Mouse (Mus musculus) forebrain, embryonic 13.5 days (tissue): ENCODE measurements around the gene Ugt1a9. TPM values are rescaled to one million over a fixed set of nuclear protein-coding genes. Genes with fewer than 3 reads are reported as not detected.

ENCODE experiments used
- ATAC-seq: fragments of 200-750 bp; cut with Nextera tagmentation; 2 replicates; pipeline ENCODE4 v1.8.0; 2017
- H3K27ac ChIP-seq: fragments of 300-500 bp; sonication (generic); 2 replicates; pipeline ENCODE4 v1.5.1; 2015; ENCODE audit warnings: inconsistent platforms, mild to moderate bottlenecking, moderate library complexity
- H3K27me3 ChIP-seq: fragments of 300-500 bp; sonication (generic); 2 replicates; pipeline ENCODE4 v1.6.1; 2015; ENCODE audit warnings: mild to moderate bottlenecking, inconsistent platforms
- H3K36me3 ChIP-seq: fragments of 300-500 bp; sonication (generic); 2 replicates; pipeline ENCODE4 v1.6.1; 2015; ENCODE audit warnings: mild to moderate bottlenecking, inconsistent platforms; ENCODE audit not compliant: poor library complexity, severe bottlenecking
- H3K4me1 ChIP-seq: fragments of 300-500 bp; sonication (generic); 2 replicates; pipeline ENCODE4 v1.6.1; 2015; ENCODE audit warnings: inconsistent platforms
- H3K4me2 ChIP-seq: fragments of 300-500 bp; sonication (generic); 2 replicates; pipeline ENCODE4 v1.6.1; 2015; ENCODE audit warnings: inconsistent platforms, mild to moderate bottlenecking, moderate library complexity
- H3K4me3 ChIP-seq: fragments of 300-500 bp; sonication (generic); 2 replicates; pipeline ENCODE4 v1.5.1; 2015; ENCODE audit warnings: mild to moderate bottlenecking, inconsistent platforms
- H3K9ac ChIP-seq: fragments of 300-500 bp; sonication (generic); 2 replicates; pipeline ENCODE4 v1.6.1; 2015; ENCODE audit warnings: mild to moderate bottlenecking, inconsistent platforms
- H3K9me3 ChIP-seq: fragments of 300-500 bp; sonication (generic); replicated peaks from 2 replicates; pipeline ENCODE4 v1.6.1; 2016; ENCODE audit warnings: inconsistent platforms
- WGBS: fragments of 180-500 bp; shearing (Covaris S2); methylation state at CpG from one replicate; pipeline ENCODE4 v1.1.7; 2015; 5-methylcytosine and 5-hydroxymethylcytosine counted together
- polyA plus RNA-seq: library from polyadenylated mRNA; unstranded; fragments of >200 nt; fragmentation: Nextera tagmentation; extraction: Ambion mirVana; gene quantifications from 2 replicates; pipeline ENCODE4 v1.2.1, GENCODE M21; 2015

Ugt1a9 gene
- polyA plus RNA-seq, 1 experiment from 2014 or later, result not detected

DNA sequence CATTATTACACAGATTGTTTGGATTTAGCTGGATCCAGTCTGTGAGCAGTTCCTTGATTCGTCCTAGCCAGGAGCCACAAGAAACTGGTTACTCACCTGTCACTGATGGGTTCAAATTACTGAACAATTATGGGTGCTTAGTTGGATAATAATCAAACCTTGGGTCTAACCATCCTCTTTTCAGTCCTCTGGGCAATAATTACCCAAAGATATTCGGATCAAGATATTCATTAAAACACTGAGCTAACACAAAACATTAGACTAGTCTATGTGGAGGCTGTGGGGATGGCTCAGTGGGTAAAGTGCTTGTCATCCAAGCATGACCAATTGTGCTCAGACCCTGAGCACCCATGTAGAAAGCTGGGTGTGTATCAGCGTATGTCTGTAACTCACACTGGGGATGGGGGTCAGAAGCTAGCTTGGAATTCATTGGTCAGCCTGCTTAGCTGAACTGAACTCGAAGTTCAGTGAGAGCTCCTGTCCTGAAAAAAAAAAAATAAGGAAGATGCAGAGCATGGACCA lies 165.4 kb downstream of the Ugt1a9 start:
- Histone ChIP-seq H3K9ac (no peak overlapping the region), H3K4me1 (no peaks in the 10 kb centered on the region), H3K27me3 (no peaks in the 10 kb centered on the region), H3K4me2 (no peak overlapping the region), H3K27ac (no peak overlapping the region), H3K4me3 (no peak overlapping the region), H3K36me3 (no peaks in the 10 kb centered on the region), H3K9me3 (peaks cover 97% of the 10 kb centered on the region)
- ATAC-seq, result no peak
- 62% methylated on average over 4 of the region's 4 CpGs for WGBS

DNA sequence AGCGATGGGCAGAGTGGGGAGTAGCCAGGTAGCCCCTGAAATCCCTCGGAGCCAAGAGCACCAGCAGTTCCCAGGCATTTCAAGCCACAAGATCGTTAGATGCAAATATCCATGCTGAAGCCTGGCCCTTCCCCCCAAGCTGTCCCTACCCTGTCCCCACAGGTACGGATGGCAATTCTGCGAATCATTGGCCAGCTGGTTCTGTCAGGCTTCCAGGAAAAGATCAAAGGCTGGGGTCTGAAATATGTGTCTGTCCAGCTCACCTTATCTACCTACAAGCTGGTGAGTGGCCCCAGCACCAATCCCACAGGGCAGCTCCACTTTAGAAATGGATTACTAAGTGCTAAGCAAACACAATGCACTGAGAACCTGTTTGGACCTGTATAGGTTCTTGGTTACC lies 166.7 kb downstream of the Ugt1a9 start:
- WGBS, result 81% methylated on average over 5 of the region's 5 CpGs
- no peak overlapping the region for H3K4me3 ChIP-seq
- no peak for ATAC-seq
- peaks cover 96% of the 10 kb centered on the region for H3K9me3 ChIP-seq
- no peaks in the 10 kb centered on the region for H3K27me3 ChIP-seq
- no peaks in the 10 kb centered on the region for H3K36me3 ChIP-seq
- H3K4me1 ChIP-seq, result no peaks in the 10 kb centered on the region
- no peak overlapping the region for H3K4me2 ChIP-seq
- H3K9ac ChIP-seq, result no peak overlapping the region
- no peak overlapping the region for H3K27ac ChIP-seq

DNA sequence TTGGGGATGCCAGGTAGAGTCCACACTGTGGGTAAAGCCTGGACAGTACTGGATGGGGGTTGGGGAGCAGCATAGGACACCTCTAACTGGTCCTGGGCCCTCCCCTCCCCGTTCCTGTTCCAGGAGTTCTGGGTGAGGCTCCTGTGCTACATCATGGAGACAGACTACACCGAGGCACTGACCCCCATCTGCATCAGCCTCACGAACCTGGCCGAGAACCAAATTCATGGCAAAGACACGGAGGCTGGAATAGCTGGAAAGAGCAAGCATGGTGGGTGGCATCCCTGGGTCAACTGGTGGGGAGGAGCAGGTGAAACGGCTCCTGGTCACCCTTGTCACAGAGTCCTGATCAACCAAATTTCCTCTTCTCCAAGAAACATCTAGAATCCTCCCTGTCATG lies 168.2 kb downstream of the Ugt1a9 start:
- Histone ChIP-seq H3K4me3 (no peak overlapping the region), H3K4me2 (no peak overlapping the region), H3K27ac (no peak overlapping the region), H3K4me1 (no peaks in the 10 kb centered on the region), H3K27me3 (no peaks in the 10 kb centered on the region), H3K36me3 (no peaks in the 10 kb centered on the region), H3K9me3 (peaks cover 95% of the 10 kb centered on the region), H3K9ac (no peak overlapping the region)
- 78% methylated on average over 6 of the region's 6 CpGs for WGBS
- 0 out of 2 replicates have a peak, but pooled peaks have one; percentile 11 for ATAC-seq

DNA sequence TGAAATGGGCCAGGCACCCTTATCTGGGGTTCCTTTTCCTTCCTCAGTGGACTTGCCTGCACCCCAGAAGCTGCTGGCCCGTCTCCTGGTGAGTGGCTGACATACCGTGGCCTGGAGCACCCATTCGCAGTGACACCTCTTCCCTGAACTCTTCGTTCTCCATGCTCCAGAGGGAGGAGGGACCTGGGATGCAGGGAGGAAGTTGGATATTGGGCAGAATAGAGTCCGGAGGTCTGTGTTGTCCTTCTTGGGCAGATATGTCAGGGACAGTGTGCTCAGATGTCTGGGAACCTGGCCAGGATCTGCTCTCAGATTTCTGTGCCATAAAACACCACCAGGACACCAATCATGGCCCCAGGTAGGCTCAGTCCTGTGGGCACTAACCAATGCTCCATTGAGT lies 169.5 kb downstream of the Ugt1a9 start:
- H3K4me3 ChIP-seq, result no peak overlapping the region
- H3K9ac ChIP-seq, result no peak overlapping the region
- no peaks in the 10 kb centered on the region for H3K36me3 ChIP-seq
- H3K4me1 ChIP-seq, result no peaks in the 10 kb centered on the region
- no peak for ATAC-seq
- H3K27me3 ChIP-seq, result no peaks in the 10 kb centered on the region
- H3K9me3 ChIP-seq, result peaks cover 95% of the 10 kb centered on the region
- 73% methylated on average over 5 of the region's 5 CpGs for WGBS
- no peak overlapping the region for H3K4me2 ChIP-seq
- no peak overlapping the region for H3K27ac ChIP-seq

DNA sequence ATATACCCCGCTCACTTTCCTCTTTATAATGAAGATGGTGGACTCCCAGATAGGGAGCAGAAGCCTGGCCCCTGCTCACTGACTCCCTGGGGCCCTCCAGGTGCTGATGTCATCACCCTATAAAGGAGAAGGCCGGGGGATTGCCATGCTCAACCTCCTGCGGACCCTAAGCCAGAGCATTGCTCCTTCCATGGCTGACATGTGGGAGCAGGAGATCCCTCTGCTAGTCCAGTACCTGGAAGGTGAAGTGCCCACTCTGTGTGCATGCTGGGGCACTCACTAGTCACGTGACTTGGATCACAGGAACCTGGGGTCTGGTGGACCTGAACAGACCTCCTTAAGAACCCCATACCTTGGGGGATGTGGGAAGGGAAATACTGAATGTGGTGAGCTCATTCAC lies 170.0 kb downstream of the Ugt1a9 start:
- WGBS, result 71% methylated on average over 4 of the region's 4 CpGs
- ATAC-seq, result no peak
- Histone ChIP-seq H3K27me3 (no peaks in the 10 kb centered on the region), H3K27ac (no peak overlapping the region), H3K9me3 (peaks cover 95% of the 10 kb centered on the region), H3K9ac (no peak overlapping the region), H3K4me2 (no peak overlapping the region), H3K36me3 (no peaks in the 10 kb centered on the region), H3K4me1 (no peaks in the 10 kb centered on the region), H3K4me3 (no peak overlapping the region)

DNA sequence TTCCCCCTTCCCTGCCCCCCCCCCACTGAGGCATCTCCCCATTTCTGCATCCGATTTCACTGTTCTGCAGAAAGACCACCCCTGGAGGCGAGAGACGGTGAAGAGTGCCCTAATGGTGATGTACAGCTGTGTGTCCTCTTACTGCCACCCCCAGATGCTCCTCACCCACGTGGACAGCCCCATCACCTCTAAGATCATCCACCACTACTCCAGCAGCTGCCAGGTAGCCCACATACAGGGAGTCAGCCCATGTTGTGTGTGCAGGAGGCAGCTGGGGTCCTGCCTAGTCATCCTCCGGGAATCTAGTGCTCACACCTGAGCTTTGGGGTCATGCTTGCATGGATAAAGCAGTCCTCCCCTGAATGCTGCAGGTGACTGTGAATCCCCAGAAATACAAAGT lies 173.3 kb downstream of the Ugt1a9 start:
- WGBS, result 65% methylated on average over 5 of the region's 5 CpGs
- no peak for ATAC-seq
- no peak overlapping the region for H3K27ac ChIP-seq

DNA sequence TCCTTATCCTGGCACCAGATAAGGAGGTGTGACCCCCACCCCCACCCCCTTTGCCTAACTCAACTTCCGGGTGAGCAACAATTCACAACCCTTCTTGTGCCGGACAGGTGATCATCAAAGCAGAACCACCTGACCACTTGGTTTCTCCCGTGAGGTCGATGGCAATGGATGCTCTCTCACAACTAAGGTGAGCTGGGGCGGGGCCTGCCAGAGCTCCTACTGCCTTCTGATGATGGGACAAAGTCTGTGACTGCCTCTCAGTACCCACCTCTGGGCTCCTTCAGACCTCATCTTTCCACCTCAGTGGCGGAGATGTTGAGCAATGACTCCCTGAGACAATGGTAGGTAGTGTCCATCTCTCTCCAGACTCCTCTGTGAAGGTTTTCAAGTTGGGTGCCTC lies 175.3 kb downstream of the Ugt1a9 start:
- no peak overlapping the region for H3K9ac ChIP-seq

More for the DNA sequence above, 173.3 kb downstream of the Ugt1a9 start:
- no peak overlapping the region for H3K9ac ChIP-seq
- H3K4me2 ChIP-seq, result no peak overlapping the region
- H3K27me3 ChIP-seq, result no peaks in the 10 kb centered on the region
- H3K9me3 ChIP-seq, result peaks cover 98% of the 10 kb centered on the region
- H3K4me3 ChIP-seq, result no peak overlapping the region
- no peaks in the 10 kb centered on the region for H3K36me3 ChIP-seq
- H3K4me1 ChIP-seq, result no peaks in the 10 kb centered on the region

DNA sequence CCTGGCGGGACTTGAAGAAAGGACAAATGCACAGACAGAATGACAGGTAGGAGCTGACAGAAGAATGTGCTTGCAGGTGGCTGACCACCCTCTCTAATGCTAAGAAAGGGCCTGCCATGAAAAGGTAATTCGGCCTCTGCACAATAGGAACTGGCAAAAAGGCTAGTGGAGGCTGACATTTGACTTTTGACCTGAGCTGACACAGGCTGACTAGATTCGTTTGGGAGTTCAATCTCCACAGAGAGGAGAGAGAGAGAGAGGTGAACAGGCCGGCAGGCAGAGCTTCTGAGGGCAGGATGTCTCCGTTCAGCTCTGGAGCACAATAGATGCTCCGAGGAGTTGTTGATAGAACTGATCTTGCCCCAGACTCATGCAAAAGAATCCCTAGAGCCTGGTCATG lies 175.8 kb downstream of the Ugt1a9 start:
- H3K9ac ChIP-seq, result no peak overlapping the region
- H3K4me1 ChIP-seq, result no peaks in the 10 kb centered on the region
- H3K4me3 ChIP-seq, result no peak overlapping the region
- WGBS, result 46% methylated on average over 6 of the region's 6 CpGs
- H3K27me3 ChIP-seq, result no peaks in the 10 kb centered on the region
- no peaks in the 10 kb centered on the region for H3K36me3 ChIP-seq
- H3K4me2 ChIP-seq, result no peak overlapping the region
- H3K27ac ChIP-seq, result no peak overlapping the region
- ATAC-seq, result no peak
- peaks cover 98% of the 10 kb centered on the region for H3K9me3 ChIP-seq

More for the DNA sequence above, 175.3 kb downstream of the Ugt1a9 start:
- ATAC-seq, result no peak
- Histone ChIP-seq H3K4me2 (no peak overlapping the region), H3K36me3 (no peaks in the 10 kb centered on the region), H3K9me3 (peaks cover 98% of the 10 kb centered on the region), H3K4me1 (no peaks in the 10 kb centered on the region), H3K27ac (no peak overlapping the region), H3K4me3 (no peak overlapping the region), H3K27me3 (no peaks in the 10 kb centered on the region)
- 76% methylated on average over 6 of the region's 6 CpGs for WGBS

DNA sequence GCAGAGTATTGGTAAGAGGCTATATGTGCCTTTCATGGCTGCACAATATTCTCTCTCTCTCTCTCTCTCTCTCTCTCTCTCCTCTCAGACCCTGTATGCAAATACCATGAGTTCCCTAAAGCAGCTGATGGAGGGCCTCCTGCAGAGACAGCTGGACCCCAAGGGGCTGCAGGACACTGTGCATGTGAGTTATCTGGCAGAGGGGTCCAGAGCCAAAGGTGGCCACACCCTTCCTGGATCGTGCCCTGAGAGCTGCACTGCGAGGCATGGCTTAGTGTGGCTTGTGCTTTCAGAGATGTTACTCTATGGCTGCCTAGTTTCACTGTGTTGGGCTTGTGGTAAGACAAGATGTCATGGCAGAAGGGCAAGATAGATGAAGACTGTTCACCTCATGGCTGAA lies 177.1 kb downstream of the Ugt1a9 start:
- no peak overlapping the region for H3K9ac ChIP-seq

DNA sequence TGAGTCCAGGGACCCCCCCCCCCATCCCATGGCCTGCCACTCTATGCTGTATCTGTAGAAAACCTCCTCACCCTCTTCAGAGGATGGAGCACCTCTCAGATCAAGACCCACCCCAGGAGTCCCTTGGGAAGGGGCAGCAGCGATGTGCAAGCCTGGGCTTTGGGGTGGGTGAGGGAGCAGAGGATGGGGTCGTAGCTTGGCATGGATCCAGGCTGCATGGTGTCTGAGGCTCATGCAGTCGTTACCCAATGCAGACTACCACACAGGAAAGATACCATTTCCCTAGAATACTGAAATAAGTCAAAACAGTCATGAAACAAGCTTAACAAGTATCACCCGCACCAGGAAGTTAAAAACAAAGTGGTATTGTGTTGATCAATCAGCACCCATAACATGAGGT lies 178.1 kb downstream of the Ugt1a9 start:
- no peak overlapping the region for H3K4me2 ChIP-seq
- H3K9me3 ChIP-seq, result peaks cover 97% of the 10 kb centered on the region
- WGBS, result 67% methylated on average over 4 of the region's 4 CpGs
- no peak for ATAC-seq
- H3K4me1 ChIP-seq, result no peaks in the 10 kb centered on the region
- no peaks in the 10 kb centered on the region for H3K27me3 ChIP-seq
- H3K4me3 ChIP-seq, result no peak overlapping the region
- no peaks in the 10 kb centered on the region for H3K36me3 ChIP-seq
- H3K9ac ChIP-seq, result no peak overlapping the region
- no peak overlapping the region for H3K27ac ChIP-seq

More for the DNA sequence above, 177.1 kb downstream of the Ugt1a9 start:
- Histone ChIP-seq H3K36me3 (no peaks in the 10 kb centered on the region), H3K9me3 (peaks cover 96% of the 10 kb centered on the region), H3K27ac (no peak overlapping the region), H3K4me2 (no peak overlapping the region), H3K27me3 (no peaks in the 10 kb centered on the region), H3K4me1 (no peaks in the 10 kb centered on the region), H3K4me3 (no peak overlapping the region)
- 43% methylated on average over 2 of the region's 2 CpGs for WGBS
- ATAC-seq, result no peak

DNA sequence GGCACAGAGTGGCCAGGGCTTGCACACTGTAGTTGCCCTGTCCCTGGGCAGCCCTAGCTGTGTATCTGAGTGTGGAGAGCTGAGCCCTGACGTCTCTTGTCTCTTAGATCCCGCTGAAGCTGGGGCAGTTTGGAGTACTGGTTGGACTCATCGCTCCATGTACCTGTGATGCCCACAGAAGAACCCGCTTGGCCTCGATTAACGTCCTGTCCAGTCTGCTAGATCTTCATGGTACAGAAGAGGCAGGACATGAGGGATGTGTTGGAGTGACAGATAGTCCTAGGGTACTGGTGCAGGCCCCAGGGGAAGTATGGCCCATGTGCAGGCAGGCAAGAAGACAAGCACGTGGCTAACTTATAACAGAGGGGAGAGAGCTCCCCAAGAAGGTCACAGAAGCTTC lies 179.0 kb downstream of the Ugt1a9 start:
- Histone ChIP-seq H3K27ac (no peak overlapping the region), H3K4me3 (no peak overlapping the region), H3K27me3 (no peaks in the 10 kb centered on the region), H3K36me3 (no peaks in the 10 kb centered on the region), H3K9me3 (peaks cover 97% of the 10 kb centered on the region), H3K4me1 (no peaks in the 10 kb centered on the region), H3K4me2 (no peak overlapping the region), H3K9ac (no peak overlapping the region)
- no peak for ATAC-seq
- 81% methylated on average over 7 of the region's 7 CpGs for WGBS

DNA sequence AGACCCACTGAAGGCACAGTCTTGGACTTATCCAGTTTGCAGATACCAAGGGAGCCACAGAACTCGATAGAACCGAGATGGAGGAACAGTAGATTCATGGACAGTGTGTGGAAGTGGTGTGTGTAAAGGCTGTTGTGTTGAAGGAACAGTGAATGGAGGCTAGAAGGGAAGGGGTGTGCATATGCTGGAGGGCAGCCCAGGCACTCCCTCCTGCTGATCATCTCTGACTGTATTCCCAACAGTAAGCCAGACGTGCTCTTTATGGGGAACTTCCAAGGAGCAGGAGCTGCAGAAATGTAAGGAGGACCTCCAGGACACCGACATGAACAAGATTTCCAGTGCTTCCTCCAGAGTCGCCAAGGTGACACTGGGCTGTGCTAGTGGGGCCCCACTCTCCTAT lies 179.4 kb downstream of the Ugt1a9 start:
- Histone ChIP-seq H3K4me3 (no peak overlapping the region), H3K27me3 (no peaks in the 10 kb centered on the region), H3K27ac (no peak overlapping the region), H3K4me1 (no peaks in the 10 kb centered on the region), H3K9ac (no peak overlapping the region), H3K36me3 (no peaks in the 10 kb centered on the region), H3K4me2 (no peak overlapping the region), H3K9me3 (peaks cover 97% of the 10 kb centered on the region)
- ATAC-seq, result no peak
- WGBS, result 80% methylated on average over 5 of the region's 5 CpGs

DNA sequence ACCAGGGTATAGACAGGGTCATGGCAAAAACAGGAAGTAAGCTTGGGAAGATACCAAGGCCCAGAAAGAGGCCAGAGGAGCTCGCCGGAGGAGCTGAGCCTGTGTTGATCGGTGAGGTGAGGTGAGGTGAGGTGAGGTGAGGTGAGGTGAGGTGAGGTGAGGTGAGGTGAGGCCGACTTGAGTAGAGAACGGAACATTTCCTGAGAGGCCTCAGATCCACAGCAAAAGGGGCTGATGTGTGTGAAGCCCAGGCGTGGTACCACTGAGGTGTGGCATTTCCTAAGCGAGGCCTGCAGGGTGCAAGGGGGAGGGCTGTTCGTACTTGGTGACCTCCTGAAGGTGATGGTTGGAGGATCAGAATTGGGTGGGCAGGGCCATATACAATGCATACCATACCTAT lies 182.5 kb downstream of the Ugt1a9 start:
- H3K4me3 ChIP-seq, result no peak overlapping the region
- H3K27me3 ChIP-seq, result no peaks in the 10 kb centered on the region
- H3K4me2 ChIP-seq, result no peak overlapping the region
- WGBS, result 76% methylated on average over 8 of the region's 8 CpGs
- no peaks in the 10 kb centered on the region for H3K4me1 ChIP-seq
- H3K9ac ChIP-seq, result no peak overlapping the region
- no peak for ATAC-seq
- H3K36me3 ChIP-seq, result no peaks in the 10 kb centered on the region
- peaks cover 97% of the 10 kb centered on the region for H3K9me3 ChIP-seq
- H3K27ac ChIP-seq, result no peak overlapping the region
